ENCODE assay signal across 8 mouse cellular contexts in genomic region chr2:71786591-71787155, GRCm38 (mm10). TPM values are rescaled to one million over a fixed set of nuclear protein-coding genes. Genes with fewer than 3 reads are reported as not detected.
A peak's percentile ranks its signal among the peaks of the same experiment; 100 is the strongest.
DNase-seq lines count a peak whose midpoint lies in the region; ATAC-seq and TF ChIP-seq lines count a peak whose summit lies in the region.

No protein-coding gene starts in this region.

- WGBS in intestine, embryonic 16.5 days: 1% methylated on average over 46 of the region's 61 CpGs
- under 1% methylated on average over 50 of the region's 61 CpGs for WGBS in limb, embryonic 13.5 days
- WGBS in midbrain, embryonic 12.5 days: under 1% methylated on average over 29 of the region's 61 CpGs
- WGBS in small intestine, adult 2 months: 1% methylated on average over 61 of the region's 61 CpGs

- TF ChIP-seq CTCF in small intestine, adult 2 months (IDR thresholded peaks at IDR 0.05; ENCODE audit: extremely low read depth, insufficient read length, insufficient replicate concordance, low read depth, low read length): peak; percentile 2; the same call in 1 of the 2 replicates

- peak; percentile 84 for DNase-seq in 416B (ENCODE audit: low read depth)
- peak; percentile 57 for DNase-seq in adrenal gland, adult 8-10 months
- DNase-seq in embryo, embryonic 11.5 days (ENCODE audit: low read depth, low spot score): peak; percentile 53
- DNase-seq in heart, adult 11 months: peak; percentile 99

- TF ChIP-seq POLR2A in small intestine, adult 2 months (IDR thresholded peaks at IDR 0.05; ENCODE audit: low read depth, low read length): peak; percentile 96

- no peaks in the 10 kb centered on the region for H3K9me3 ChIP-seq in intestine, embryonic 16.5 days (ENCODE audit: control insufficient read depth, low read length)
- H3K9me3 ChIP-seq in limb, embryonic 13.5 days: no peaks in the 10 kb centered on the region
- H3K9me3 ChIP-seq in midbrain, embryonic 12.5 days: no peaks in the 10 kb centered on the region

- H3K36me3 ChIP-seq in intestine, embryonic 16.5 days (ENCODE audit: control insufficient read depth, insufficient read depth, low read length): no peaks in the 10 kb centered on the region
- H3K36me3 ChIP-seq in limb, embryonic 13.5 days: no peaks in the 10 kb centered on the region
- no peaks in the 10 kb centered on the region for H3K36me3 ChIP-seq in midbrain, embryonic 12.5 days
- H3K36me3 ChIP-seq in small intestine, adult 2 months (ENCODE audit: control insufficient read depth, insufficient read depth, low read length): no peaks in the 10 kb centered on the region

- no peaks in the 10 kb centered on the region for H3K27me3 ChIP-seq in intestine, embryonic 16.5 days (replicated peaks; ENCODE audit: control insufficient read depth, insufficient read depth, low read length)
- peaks cover 24% of the 10 kb centered on the region for H3K27me3 ChIP-seq in limb, embryonic 13.5 days
- peaks cover 35% of the 10 kb centered on the region for H3K27me3 ChIP-seq in midbrain, embryonic 12.5 days
- peaks cover 2% of the 10 kb centered on the region; the same call in 1 of the 2 replicates for H3K27me3 ChIP-seq in small intestine, adult 2 months (ENCODE audit: control insufficient read depth, insufficient read depth, low read length)

- H3K9ac ChIP-seq in intestine, embryonic 16.5 days (ENCODE audit: low read depth, low read length): peak overlapping the region; percentile 83
- H3K9ac ChIP-seq in limb, embryonic 13.5 days: peak overlapping the region; percentile 78
- H3K9ac ChIP-seq in midbrain, embryonic 12.5 days (replicated peaks): peak overlapping the region; percentile 73

- ATAC-seq in intestine, embryonic 16.5 days: peak; percentile 95
- peak; percentile 84 for ATAC-seq in limb, embryonic 13.5 days (ENCODE audit: low FRiP score, low read depth)
- ATAC-seq in midbrain, embryonic 12.5 days (ENCODE audit: low FRiP score, low read depth): peak; percentile 91

- peak overlapping the region; percentile 84 for H3K4me3 ChIP-seq in intestine, embryonic 16.5 days (ENCODE audit: low read length)
- peak overlapping the region; percentile 78 for H3K4me3 ChIP-seq in limb, embryonic 13.5 days
- peak overlapping the region; percentile 79 for H3K4me3 ChIP-seq in midbrain, embryonic 12.5 days
- H3K4me3 ChIP-seq in small intestine, adult 2 months (ENCODE audit: low read depth, low read length): peak overlapping the region; percentile 81

- peak overlapping the region; percentile 82 for H3K4me2 ChIP-seq in intestine, embryonic 16.5 days (ENCODE audit: low read depth, low read length)
- peak overlapping the region; percentile 96 for H3K4me2 ChIP-seq in limb, embryonic 13.5 days (replicated peaks)
- peak overlapping the region; percentile 95 for H3K4me2 ChIP-seq in midbrain, embryonic 12.5 days (replicated peaks)

- no peaks in the 10 kb centered on the region for H3K4me1 ChIP-seq in intestine, embryonic 16.5 days (ENCODE audit: control insufficient read depth, insufficient read depth, low read length)
- H3K4me1 ChIP-seq in limb, embryonic 13.5 days: peaks cover 11% of the 10 kb centered on the region
- peaks cover 21% of the 10 kb centered on the region for H3K4me1 ChIP-seq in midbrain, embryonic 12.5 days
- peaks cover 12% of the 10 kb centered on the region; the same call in 1 of the 2 replicates for H3K4me1 ChIP-seq in small intestine, adult 2 months (ENCODE audit: control insufficient read depth, insufficient read depth, insufficient read length, low read length)

- H3K27ac ChIP-seq in intestine, embryonic 16.5 days (ENCODE audit: low read length): peak overlapping the region; percentile 86
- H3K27ac ChIP-seq in limb, embryonic 13.5 days: peak overlapping the region; percentile 33; the same call in 1 of the 2 replicates
- H3K27ac ChIP-seq in midbrain, embryonic 12.5 days (replicated peaks): peak overlapping the region; percentile 46; the same call in 1 of the 2 replicates
- H3K27ac ChIP-seq in small intestine, adult 2 months (ENCODE audit: insufficient read depth, low read depth, low read length): peak overlapping the region; percentile 88

RNA-seq across cellular contexts. Expression of gene Itga6, which starts 41.3 kb away (rescaled TPM):
- 100 to 1,000 TPM; 103 to 167 (median 141) TPM for total RNA-seq in adrenal gland, adult 8-10 months (2022)
- polyA plus RNA-seq in intestine, embryonic 16.5 days (2015; fragmentation: Nextera tagmentation; extraction: Ambion mirVana): 22.6 and 28.0 TPM in 2 replicates
- 29.7 and 33.9 TPM in 2 replicates for polyA plus RNA-seq in limb, embryonic 13.5 days (2015; fragmentation: Nextera tagmentation; extraction: Ambion mirVana)
- polyA plus RNA-seq in midbrain, embryonic 12.5 days (2016; fragmentation: Nextera tagmentation; extraction: Ambion mirVana): 23.2 and 26.5 TPM in 2 replicates
- polyA plus RNA-seq in small intestine, adult 2 months (2012; rRNA removed): 23.5 and 49.8 TPM in 2 replicates

Comparison
In these comparisons a context has a peak if more than half of its experiments do, and no peak if none do; other contexts are left out.
1. Peak in every context shown above with its lines: DNase-seq, ATAC-seq, H3K4me3 ChIP-seq and H3K27ac ChIP-seq.
2. H3K27ac ChIP-seq: peak in every context shown above with its lines; median percentile 88 in small intestine, adult 2 months; 86 in intestine, embryonic 16.5 days; 46 in midbrain, embryonic 12.5 days; 33 in limb, embryonic 13.5 days.